Mouse (Mus musculus): ENCODE results near the gene Pigk.

- TF ChIP-seq GATA1 (IDR thresholded peaks at IDR 0.05; ENCODE audit: borderline replicate concordance, low read length), result no peak
- no peak for TF ChIP-seq CTCF (IDR thresholded peaks at IDR 0.05; ENCODE audit: low read depth, low read length)
These were observed 152.4 kb downstream of the Pigk start for GRCm38 (mm10) chr3:152866035-152866965.

Measured in G1E (cell line).